Mouse (Mus musculus): Measurements from ENCODE around the gene Arfip1. TPM values are rescaled to one million over a fixed set of nuclear protein-coding genes. Genes with fewer than 3 reads are reported as not detected.

Gene Arfip1
- polyA plus RNA-seq, 1 experiment from 2014 or later: 36.5 TPM

DNA sequence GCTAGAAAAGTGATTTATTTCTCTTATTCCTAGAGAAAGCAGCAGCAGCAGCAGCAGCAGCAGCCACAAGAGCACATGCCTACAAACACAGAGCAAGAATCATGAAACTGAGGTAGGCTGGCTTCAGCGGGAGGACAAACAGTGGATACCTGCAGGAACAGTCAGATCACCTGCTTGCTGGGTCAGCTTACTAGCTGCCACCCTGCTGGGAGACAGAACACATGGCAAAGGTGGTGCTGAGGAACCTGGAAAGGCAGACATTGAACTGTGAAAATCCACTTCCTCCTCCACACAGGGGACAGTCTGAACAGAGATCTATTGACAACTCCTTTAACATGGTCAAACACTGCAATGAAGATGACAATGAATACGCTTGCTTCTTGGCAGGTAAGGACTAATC is 53.4 kb downstream of the Arfip1 start:
- Histone ChIP-seq H3K9me3 (ENCODE audit: control insufficient read depth, low read length) (no peaks in the 10 kb centered on the region), H3K4me1 (replicated peaks; ENCODE audit: control insufficient read depth, insufficient read depth, low read length) (no peaks in the 10 kb centered on the region), H3K9ac (ENCODE audit: low read depth, low read length) (no peak overlapping the region), H3K27ac (ENCODE audit: low read depth, low read length) (no peak overlapping the region), H3K4me3 (ENCODE audit: low read depth, low read length) (no peak overlapping the region), H3K4me2 (replicated peaks; ENCODE audit: low read depth, low read length) (no peak overlapping the region), H3K27me3 (ENCODE audit: control insufficient read depth, insufficient read depth, low read length) (no peaks in the 10 kb centered on the region), H3K36me3 (ENCODE audit: control insufficient read depth, insufficient read depth, low read length) (no peaks in the 10 kb centered on the region)
- ATAC-seq (ENCODE audit: low FRiP score) (no peak), DNase-seq (ENCODE audit: low spot score) (no peak)
- 88% methylated on average over 2 of the region's 2 CpGs for WGBS

DNA sequence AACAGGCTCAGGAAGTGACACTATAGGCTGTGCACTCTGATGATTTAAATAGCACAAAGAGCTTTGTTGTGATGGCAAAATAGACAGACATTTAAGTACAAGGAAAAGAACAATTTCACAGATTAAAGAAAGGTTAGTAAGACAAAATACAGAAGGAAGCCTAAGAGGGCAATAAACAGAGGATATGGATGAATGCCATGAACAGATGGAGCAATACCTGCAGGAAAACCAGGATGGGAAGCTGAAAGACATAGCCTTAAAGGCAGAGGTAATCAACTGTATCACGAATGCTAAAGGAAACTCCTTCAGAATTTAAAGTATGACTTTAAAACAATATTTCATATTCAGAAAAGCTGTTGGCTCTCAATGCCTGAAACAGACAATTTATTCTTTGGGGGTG is 57.5 kb downstream of the Arfip1 start:
- Histone ChIP-seq H3K36me3 (ENCODE audit: control insufficient read depth, insufficient read depth, low read length) (no peaks in the 10 kb centered on the region), H3K4me3 (ENCODE audit: low read depth, low read length) (no peak overlapping the region), H3K27ac (ENCODE audit: low read depth, low read length) (no peak overlapping the region), H3K4me1 (replicated peaks; ENCODE audit: control insufficient read depth, insufficient read depth, low read length) (no peaks in the 10 kb centered on the region), H3K9me3 (ENCODE audit: control insufficient read depth, low read length) (no peaks in the 10 kb centered on the region), H3K9ac (ENCODE audit: low read depth, low read length) (no peak overlapping the region), H3K27me3 (ENCODE audit: control insufficient read depth, insufficient read depth, low read length) (no peaks in the 10 kb centered on the region), H3K4me2 (replicated peaks; ENCODE audit: low read depth, low read length) (no peak overlapping the region)
- WGBS: 82% methylated on average over 1 of the region's 1 CpGs
- DNase-seq (ENCODE audit: low spot score): no peak
- no peak for ATAC-seq (ENCODE audit: low FRiP score)

DNA sequence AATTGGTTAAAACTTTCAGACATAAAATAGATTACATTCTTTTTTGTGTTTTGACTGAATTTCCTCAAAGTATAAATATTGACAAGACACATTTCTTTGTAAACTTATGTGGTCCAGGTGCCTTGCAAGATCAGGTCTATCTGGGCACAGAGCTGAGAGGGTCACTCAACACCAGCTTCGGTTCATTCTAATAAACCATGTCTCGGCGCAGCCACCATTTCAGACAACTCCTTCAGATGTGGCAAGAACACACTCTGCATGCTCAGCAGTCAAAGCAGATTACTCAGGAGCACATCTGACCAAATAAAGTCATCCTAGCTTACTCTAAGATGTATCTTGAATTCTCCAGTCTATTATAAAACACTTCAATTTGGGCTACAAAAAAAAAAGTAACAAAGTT is 66.3 kb downstream of the Arfip1 start:
- ATAC-seq (ENCODE audit: low FRiP score): no peak
- no peak overlapping the region for H3K27ac ChIP-seq (ENCODE audit: low read depth, low read length)
- no peaks in the 10 kb centered on the region for H3K27me3 ChIP-seq (ENCODE audit: control insufficient read depth, insufficient read depth, low read length)
- no peaks in the 10 kb centered on the region for H3K4me1 ChIP-seq (replicated peaks; ENCODE audit: control insufficient read depth, insufficient read depth, low read length)
- no peak overlapping the region for H3K4me3 ChIP-seq (ENCODE audit: low read depth, low read length)
- H3K4me2 ChIP-seq (replicated peaks; ENCODE audit: low read depth, low read length): no peak overlapping the region
- no peak for DNase-seq (ENCODE audit: low spot score)
- 94% methylated on average over 3 of the region's 3 CpGs for WGBS
- no peaks in the 10 kb centered on the region for H3K9me3 ChIP-seq (ENCODE audit: control insufficient read depth, low read length)
- no peak overlapping the region for H3K9ac ChIP-seq (ENCODE audit: low read depth, low read length)
- H3K36me3 ChIP-seq (ENCODE audit: control insufficient read depth, insufficient read depth, low read length): no peaks in the 10 kb centered on the region

DNA sequence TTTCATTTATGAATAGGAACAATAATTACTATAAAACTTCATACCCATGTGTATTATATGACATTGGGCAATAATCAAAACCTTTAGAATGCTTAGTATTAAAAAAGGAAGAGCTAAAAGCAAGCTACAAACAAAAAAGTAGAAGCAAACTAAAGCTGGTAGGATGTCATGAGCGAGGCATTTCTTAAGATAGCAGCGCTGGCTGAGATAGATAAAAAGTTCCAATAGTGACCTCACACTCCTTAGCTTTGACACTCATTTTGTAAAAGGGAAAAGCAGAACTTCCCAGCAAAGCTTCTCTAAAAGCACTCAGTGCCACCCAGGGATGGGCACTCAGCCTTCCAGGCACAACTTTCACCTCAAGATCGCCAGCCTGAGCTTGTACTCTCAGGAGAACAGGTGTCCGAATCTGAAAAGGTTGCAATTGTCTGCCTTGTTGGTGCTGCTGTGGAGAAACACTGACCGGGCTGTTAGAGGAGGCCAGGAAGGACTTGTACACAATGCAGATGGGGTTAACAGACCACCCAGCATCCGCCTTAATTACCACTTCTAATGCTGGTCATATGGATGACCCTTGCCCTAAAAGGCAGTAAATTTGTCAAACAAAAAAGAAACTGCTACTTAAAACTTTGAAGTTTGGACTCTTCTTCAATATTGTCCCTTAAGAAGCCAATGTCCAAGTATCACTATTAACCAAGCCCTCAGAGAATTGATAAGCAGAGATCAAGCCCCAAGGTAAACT is 69.5 kb downstream of the Arfip1 start:
- no peak overlapping the region for H3K27ac ChIP-seq (ENCODE audit: low read depth, low read length)
- H3K4me2 ChIP-seq (replicated peaks; ENCODE audit: low read depth, low read length): no peak overlapping the region
- H3K4me3 ChIP-seq (ENCODE audit: low read depth, low read length): no peak overlapping the region
- DNase-seq (ENCODE audit: low spot score) (no peak), ATAC-seq (ENCODE audit: low FRiP score) (no peak)
- no peaks in the 10 kb centered on the region for H3K27me3 ChIP-seq (ENCODE audit: control insufficient read depth, insufficient read depth, low read length)
- no peak overlapping the region for H3K9ac ChIP-seq (ENCODE audit: low read depth, low read length)
- 76% methylated on average over 6 of the region's 6 CpGs for WGBS
- no peaks in the 10 kb centered on the region for H3K36me3 ChIP-seq (ENCODE audit: control insufficient read depth, insufficient read depth, low read length)
- H3K4me1 ChIP-seq (replicated peaks; ENCODE audit: control insufficient read depth, insufficient read depth, low read length): no peaks in the 10 kb centered on the region
- H3K9me3 ChIP-seq (ENCODE audit: control insufficient read depth, low read length): no peaks in the 10 kb centered on the region

DNA sequence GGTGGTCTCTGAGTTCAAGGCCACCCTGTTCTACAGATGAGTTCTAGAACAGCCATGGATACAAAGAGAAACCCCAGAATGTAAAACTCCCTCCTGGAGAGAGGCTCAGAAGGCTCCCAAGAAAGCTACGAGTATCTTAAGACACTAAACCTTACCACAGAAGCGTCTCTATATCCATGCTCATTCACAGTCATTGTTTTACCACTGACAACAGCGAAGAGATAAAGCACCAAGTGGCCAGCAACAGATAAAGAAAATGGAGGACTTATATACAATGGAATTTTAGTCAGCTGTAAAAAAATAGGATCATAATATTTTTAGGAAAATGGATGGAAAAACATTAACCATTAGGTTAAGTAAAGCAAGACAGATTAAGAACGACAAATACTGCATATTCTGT is 77.2 kb downstream of the Arfip1 start:
- ATAC-seq (ENCODE audit: low FRiP score) (no peak), DNase-seq (ENCODE audit: low spot score) (no peak)
- no peaks in the 10 kb centered on the region for H3K4me1 ChIP-seq (replicated peaks; ENCODE audit: control insufficient read depth, insufficient read depth, low read length)
- no peak overlapping the region for H3K4me2 ChIP-seq (replicated peaks; ENCODE audit: low read depth, low read length)
- no peaks in the 10 kb centered on the region for H3K9me3 ChIP-seq (ENCODE audit: control insufficient read depth, low read length)
- no peak overlapping the region for H3K9ac ChIP-seq (ENCODE audit: low read depth, low read length)
- H3K27ac ChIP-seq (ENCODE audit: low read depth, low read length): no peak overlapping the region
- no peaks in the 10 kb centered on the region for H3K27me3 ChIP-seq (ENCODE audit: control insufficient read depth, insufficient read depth, low read length)
- no peaks in the 10 kb centered on the region for H3K36me3 ChIP-seq (ENCODE audit: control insufficient read depth, insufficient read depth, low read length)
- 95% methylated on average over 4 of the region's 4 CpGs for WGBS
- no peak overlapping the region for H3K4me3 ChIP-seq (ENCODE audit: low read depth, low read length)

DNA sequence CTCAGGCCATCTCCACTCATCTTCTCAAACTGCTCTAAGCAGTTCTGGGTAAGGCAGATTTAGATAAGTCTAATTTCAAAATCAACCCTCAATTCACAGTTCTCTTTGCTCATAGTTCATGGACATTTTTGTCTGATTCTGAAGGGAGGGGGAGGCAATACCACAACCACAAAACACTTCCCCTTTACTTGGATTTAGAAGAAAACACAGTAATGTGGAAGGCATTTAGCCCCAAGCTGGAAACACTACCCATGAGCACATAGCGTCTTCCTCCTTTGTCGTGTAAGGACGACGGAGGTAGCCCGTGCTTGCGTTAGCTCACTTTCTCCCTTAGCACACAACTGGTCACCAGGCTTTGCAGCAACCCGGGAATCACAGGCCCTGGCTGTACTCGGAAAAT is 78.1 kb downstream of the Arfip1 start:
- H3K27me3 ChIP-seq (ENCODE audit: control insufficient read depth, insufficient read depth, low read length): no peaks in the 10 kb centered on the region
- H3K9ac ChIP-seq (ENCODE audit: low read depth, low read length): no peak overlapping the region
- H3K4me2 ChIP-seq (replicated peaks; ENCODE audit: low read depth, low read length): no peak overlapping the region
- 94% methylated on average over 8 of the region's 8 CpGs for WGBS
- no peak overlapping the region for H3K27ac ChIP-seq (ENCODE audit: low read depth, low read length)
- H3K9me3 ChIP-seq (ENCODE audit: control insufficient read depth, low read length): no peaks in the 10 kb centered on the region
- ATAC-seq (ENCODE audit: low FRiP score) (no peak), DNase-seq (ENCODE audit: low spot score) (no peak)
- H3K36me3 ChIP-seq (ENCODE audit: control insufficient read depth, insufficient read depth, low read length): no peaks in the 10 kb centered on the region
- H3K4me1 ChIP-seq (replicated peaks; ENCODE audit: control insufficient read depth, insufficient read depth, low read length): no peaks in the 10 kb centered on the region
- no peak overlapping the region for H3K4me3 ChIP-seq (ENCODE audit: low read depth, low read length)

DNA sequence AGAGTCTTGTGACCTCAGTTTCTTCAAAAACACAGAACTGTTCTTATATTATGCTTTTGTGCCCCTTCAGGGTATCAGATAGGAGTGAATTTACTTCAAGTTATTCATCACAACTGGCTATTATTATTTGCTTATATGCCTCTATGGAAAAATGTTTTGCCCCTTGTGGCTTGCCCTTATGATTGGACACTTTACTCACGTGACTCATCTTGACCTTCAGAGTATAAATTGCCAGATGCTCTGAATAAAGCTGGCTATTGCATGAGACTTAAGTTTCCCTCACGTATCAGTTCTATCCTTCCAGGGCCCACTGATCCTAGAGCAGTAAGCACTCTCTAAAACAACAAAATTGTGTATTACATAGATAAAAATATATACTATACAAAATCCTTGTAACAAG is 80.3 kb downstream of the Arfip1 start:
- H3K9ac ChIP-seq (ENCODE audit: low read depth, low read length): no peak overlapping the region
- no peaks in the 10 kb centered on the region for H3K36me3 ChIP-seq (ENCODE audit: control insufficient read depth, insufficient read depth, low read length)
- no peak overlapping the region for H3K4me2 ChIP-seq (replicated peaks; ENCODE audit: low read depth, low read length)
- no peak overlapping the region for H3K4me3 ChIP-seq (ENCODE audit: low read depth, low read length)
- no peak for ATAC-seq (ENCODE audit: low FRiP score)
- no peaks in the 10 kb centered on the region for H3K9me3 ChIP-seq (ENCODE audit: control insufficient read depth, low read length)
- H3K27me3 ChIP-seq (ENCODE audit: control insufficient read depth, insufficient read depth, low read length): no peaks in the 10 kb centered on the region
- WGBS: 56% methylated on average over 2 of the region's 2 CpGs
- no peak overlapping the region for H3K27ac ChIP-seq (ENCODE audit: low read depth, low read length)
- H3K4me1 ChIP-seq (replicated peaks; ENCODE audit: control insufficient read depth, insufficient read depth, low read length): no peaks in the 10 kb centered on the region
- no peak for DNase-seq (ENCODE audit: low spot score)

DNA sequence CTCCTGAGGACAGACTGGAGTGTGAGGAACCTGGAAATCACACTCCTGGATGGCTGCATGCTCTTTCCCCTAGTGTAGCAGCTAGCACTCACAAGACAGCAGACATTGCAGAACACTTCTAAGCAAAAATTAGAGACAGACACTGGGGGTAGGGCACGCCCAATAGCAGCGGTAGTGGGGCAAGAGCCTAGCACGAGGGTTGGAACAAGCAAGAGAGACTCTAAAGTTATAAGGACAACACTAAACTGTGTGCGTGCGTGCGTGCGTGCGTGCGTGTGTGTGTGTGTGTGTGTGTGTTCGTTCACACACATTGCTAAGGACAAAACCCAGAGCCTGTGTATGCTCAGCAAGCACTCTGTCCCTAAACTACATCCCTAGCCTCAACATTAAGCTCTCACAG is 81.9 kb downstream of the Arfip1 start:
- ATAC-seq (ENCODE audit: low FRiP score) (no peak), DNase-seq (ENCODE audit: low spot score) (no peak)
- H3K36me3 ChIP-seq (ENCODE audit: control insufficient read depth, insufficient read depth, low read length): no peaks in the 10 kb centered on the region
- no peaks in the 10 kb centered on the region for H3K27me3 ChIP-seq (ENCODE audit: control insufficient read depth, insufficient read depth, low read length)
- no peak overlapping the region for H3K4me2 ChIP-seq (replicated peaks; ENCODE audit: low read depth, low read length)
- H3K4me1 ChIP-seq (replicated peaks; ENCODE audit: control insufficient read depth, insufficient read depth, low read length): no peaks in the 10 kb centered on the region
- no peak overlapping the region for H3K9ac ChIP-seq (ENCODE audit: low read depth, low read length)
- H3K9me3 ChIP-seq (ENCODE audit: control insufficient read depth, low read length): no peaks in the 10 kb centered on the region
- 78% methylated on average over 10 of the region's 10 CpGs for WGBS
- no peak overlapping the region for H3K4me3 ChIP-seq (ENCODE audit: low read depth, low read length)
- no peak overlapping the region for H3K27ac ChIP-seq (ENCODE audit: low read depth, low read length)

DNA sequence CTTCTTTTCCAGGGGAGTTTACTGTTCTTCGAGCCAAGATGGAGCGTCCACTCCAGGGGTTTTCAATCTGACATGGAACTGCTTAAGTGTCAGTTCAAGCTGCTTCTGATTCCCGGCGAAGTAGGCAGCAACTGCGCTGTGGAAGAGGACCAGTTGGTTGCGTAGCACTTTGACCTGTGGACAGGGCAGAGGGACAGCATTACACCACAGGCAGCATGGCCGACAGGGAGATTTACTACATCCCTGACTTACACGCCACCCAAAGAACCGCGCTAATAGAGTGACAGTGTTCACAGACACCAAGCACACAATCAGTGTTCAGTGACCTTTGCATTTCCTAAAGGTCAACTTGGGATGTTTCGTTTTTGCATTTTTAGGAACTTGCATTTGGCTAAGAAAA is 84.7 kb downstream of the Arfip1 start:
- DNase-seq (ENCODE audit: low spot score) (no peak), ATAC-seq (ENCODE audit: low FRiP score) (no peak)
- H3K36me3 ChIP-seq (ENCODE audit: control insufficient read depth, insufficient read depth, low read length): no peaks in the 10 kb centered on the region
- 76% methylated on average over 11 of the region's 11 CpGs for WGBS
- no peaks in the 10 kb centered on the region for H3K4me1 ChIP-seq (replicated peaks; ENCODE audit: control insufficient read depth, insufficient read depth, low read length)
- H3K4me3 ChIP-seq (ENCODE audit: low read depth, low read length): no peak overlapping the region
- H3K27ac ChIP-seq (ENCODE audit: low read depth, low read length): no peak overlapping the region
- H3K4me2 ChIP-seq (replicated peaks; ENCODE audit: low read depth, low read length): no peak overlapping the region
- H3K27me3 ChIP-seq (ENCODE audit: control insufficient read depth, insufficient read depth, low read length): no peaks in the 10 kb centered on the region
- no peaks in the 10 kb centered on the region for H3K9me3 ChIP-seq (ENCODE audit: control insufficient read depth, low read length)
- no peak overlapping the region for H3K9ac ChIP-seq (ENCODE audit: low read depth, low read length)
